Mouse (Mus musculus) thymus, adult 18-20 months (tissue): ENCODE data around the gene Hcn1.

Source experiments
- DNase-seq, 2 experiments: peaks; one replicate each; pipeline ENCODE4 v3.0.0; 2022; ENCODE audit warnings: mixed read lengths in 2 of 2

Hcn1 gene

DNA sequence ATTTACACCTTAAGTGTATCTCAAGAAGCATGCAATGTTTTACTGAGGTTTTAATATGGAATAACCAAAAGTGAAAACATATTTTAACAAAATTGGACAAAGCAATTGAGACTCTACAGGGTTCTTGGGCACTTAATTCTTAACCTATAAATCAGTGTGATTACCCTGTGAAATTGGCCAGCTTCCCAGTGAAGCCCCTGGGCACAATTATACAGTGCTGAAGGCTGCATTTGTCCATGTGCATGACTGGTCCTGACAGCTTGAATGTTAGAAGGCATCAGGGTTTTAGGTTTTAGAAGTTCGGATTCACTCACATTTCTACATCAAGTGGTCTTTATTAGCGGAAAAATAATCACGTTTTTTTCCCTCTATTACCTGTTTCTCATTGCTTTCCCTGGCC, 103.9 kb downstream of the Hcn1 start:
- no peak for DNase-seq

DNA sequence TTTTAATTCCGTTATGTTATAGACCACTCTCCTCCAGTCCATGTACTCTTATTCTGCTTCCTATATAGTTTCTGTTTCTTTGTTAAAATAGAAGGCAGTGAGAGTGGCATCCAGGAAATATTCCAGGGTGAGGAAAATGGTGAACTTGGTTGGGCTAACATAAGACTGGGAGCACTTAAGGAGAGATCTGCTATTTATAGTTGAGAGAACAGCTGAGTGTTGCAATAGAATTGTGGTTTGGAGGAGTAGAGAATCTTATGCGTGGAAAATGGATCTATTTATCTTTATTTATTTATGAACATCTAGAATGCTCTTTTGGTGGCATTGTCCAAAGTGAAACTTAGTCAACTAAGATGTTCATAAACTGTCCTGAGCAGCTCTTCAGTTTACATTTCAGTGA, 104.4 kb downstream of the Hcn1 start:
- DNase-seq, result no peak

DNA sequence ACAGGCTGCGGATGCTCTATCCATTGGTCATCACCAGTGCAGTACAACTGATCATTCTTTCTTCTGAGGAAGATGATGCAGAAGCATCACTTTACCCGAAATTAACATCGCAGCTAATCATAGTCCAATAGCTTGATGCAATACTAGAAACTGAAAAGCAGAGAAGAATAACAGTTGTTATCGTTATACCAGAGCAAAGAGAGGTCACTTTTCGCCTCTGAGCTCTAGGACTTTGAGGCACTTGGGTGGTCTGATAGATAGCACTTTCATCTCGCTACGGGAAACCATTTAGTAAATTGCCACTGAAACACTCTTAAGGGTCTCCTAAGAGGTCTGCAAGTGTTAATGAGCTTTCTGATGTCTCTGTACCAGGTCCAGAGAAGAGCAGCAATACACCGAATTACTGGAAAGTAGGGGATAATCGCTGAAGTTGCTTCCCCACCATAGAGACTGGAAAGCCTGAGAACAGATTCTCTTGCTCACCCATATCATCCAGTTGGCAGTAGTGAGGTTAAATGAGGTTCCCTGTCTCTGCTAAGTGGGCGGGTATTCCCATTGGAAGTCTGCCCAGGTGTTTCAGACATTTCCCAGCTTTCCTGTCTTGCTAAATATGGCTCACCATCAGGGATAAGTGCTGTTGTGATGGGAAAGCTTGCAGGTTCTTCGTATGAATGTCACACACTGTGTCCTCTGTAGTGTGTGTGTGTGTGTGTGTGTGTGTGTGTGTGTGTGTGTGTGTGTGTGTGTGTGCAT, 105.0 kb downstream of the Hcn1 start:
- DNase-seq, result no peak

DNA sequence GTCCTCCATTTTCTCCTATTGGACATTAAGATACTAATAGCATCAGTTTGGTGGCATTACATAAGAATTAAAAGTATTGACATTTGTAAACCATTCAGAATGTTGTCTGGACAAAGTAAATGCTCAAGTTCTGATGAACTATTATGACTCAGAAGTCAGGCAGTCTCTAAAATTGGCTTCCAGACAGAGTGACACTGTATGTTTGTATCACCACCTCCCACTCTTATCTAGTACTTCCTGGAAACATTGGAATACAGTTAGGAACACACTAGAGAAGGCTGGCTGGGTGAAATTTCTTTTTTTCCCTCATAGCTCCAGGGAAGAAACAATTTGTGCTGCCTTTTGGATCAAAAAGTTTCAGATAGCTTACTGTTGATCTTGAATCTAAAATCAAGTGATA, 108.7 kb downstream of the Hcn1 start:
- no peak for DNase-seq

- no peak for DNase-seq
Measured at GRCm38 (mm10) chr13:117722090-117722489, 120.0 kb downstream of the Hcn1 start.

DNA sequence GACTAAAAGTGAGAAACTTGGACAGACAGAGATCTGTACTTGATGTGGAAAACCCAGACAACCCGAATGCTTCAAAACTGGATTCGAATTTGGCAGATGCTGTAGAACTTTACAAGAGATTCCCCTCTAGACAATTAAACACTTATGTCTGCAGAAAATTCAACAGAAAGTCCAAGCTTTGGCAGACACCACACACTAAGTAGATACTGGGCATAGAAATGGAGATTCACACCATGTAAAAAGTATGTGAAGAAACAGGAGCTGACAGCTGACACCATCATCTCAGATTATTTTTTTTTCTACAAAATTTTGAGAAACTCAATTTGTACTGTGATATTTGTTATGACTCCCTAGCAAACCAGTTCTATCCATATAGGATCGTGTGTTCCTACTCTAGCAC, 122.0 kb downstream of the Hcn1 start:
- no peak for DNase-seq

- DNase-seq, result no peak
Measured at GRCm38 (mm10) chr13:117728393-117728792, 126.3 kb downstream of the Hcn1 start.

GRCm38 (mm10) chr13:117732738-117733137, 130.6 kb downstream of the Hcn1 start:
- DNase-seq, result no peak

GRCm38 (mm10) chr13:117744451-117744850, 142.3 kb downstream of the Hcn1 start:
- DNase-seq, result no peak

- DNase-seq, result no peak
Measured at GRCm38 (mm10) chr13:117745173-117745572, 143.1 kb downstream of the Hcn1 start.

GRCm38 (mm10) chr13:117765487-117765886, 163.4 kb downstream of the Hcn1 start:
- DNase-seq, result no peak

- DNase-seq, result peak in 1 of 2 experiments; percentile 3
Measured at GRCm38 (mm10) chr13:117785376-117785775, 183.3 kb downstream of the Hcn1 start.

- no peak for DNase-seq
Measured at GRCm38 (mm10) chr13:117792861-117793260, 190.7 kb downstream of the Hcn1 start.

- DNase-seq, result no peak
Measured at GRCm38 (mm10) chr13:117801061-117801460, 198.9 kb downstream of the Hcn1 start.

- DNase-seq, result no peak
Measured at GRCm38 (mm10) chr13:117827628-117828027, 225.5 kb downstream of the Hcn1 start.

DNA sequence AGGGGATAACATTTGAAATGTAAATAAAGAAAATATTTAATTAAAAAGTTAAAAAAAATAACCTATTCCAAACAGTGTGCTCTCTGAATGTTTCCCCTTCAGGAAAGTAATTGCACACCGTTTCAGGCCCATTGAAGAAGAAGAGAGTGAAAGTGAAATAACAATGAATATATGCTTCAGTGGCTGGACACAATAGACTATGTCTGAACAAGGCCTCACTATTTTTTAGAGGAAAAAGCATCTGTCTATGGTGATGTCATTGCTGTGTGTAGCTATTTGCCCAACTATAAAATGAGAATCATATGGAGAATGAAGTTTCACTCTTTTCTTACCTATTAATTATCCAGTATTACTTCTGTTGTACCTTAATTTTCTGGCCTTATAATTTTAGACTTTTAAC, 234.5 kb downstream of the Hcn1 start:
- no peak for DNase-seq

DNA sequence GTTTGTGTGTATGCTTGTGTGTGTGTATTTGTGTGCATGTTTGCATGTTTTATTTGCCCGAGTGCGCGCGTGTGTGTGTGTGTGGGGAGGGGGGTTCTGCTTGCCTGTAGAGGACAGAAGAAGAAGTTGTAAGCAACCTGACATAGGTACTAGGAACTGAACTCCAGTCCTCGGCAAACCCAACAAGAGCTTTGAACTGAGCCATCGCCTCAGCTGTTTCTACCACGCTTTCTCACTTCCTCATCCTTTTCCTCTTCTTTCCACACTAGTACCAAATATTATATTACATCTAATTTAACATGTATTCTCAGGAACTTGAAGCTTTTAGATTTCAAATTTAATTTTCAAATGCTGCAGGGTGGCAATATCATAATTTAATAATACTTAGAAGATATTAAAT, 236.1 kb downstream of the Hcn1 start:
- DNase-seq, result no peak

DNA sequence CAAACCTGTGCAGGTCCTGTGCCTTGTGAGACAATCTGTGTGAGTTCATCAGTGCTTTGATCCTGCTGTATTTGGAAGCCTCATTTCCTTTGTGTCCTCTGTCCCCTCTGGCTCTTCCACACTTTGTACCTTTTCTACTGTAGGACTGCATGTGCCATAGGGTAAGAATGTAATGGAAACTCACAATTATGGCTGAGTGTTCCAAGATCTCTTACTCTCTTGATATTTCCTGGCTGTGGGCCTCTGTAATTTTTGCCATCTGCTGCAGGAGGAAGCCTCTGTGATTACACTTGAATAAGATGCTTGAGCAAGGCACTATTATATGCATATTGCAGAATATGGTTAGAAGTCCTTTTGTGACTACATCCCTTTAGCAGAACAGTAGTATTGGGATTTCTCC, 240.2 kb downstream of the Hcn1 start:
- DNase-seq, result no peak

DNA sequence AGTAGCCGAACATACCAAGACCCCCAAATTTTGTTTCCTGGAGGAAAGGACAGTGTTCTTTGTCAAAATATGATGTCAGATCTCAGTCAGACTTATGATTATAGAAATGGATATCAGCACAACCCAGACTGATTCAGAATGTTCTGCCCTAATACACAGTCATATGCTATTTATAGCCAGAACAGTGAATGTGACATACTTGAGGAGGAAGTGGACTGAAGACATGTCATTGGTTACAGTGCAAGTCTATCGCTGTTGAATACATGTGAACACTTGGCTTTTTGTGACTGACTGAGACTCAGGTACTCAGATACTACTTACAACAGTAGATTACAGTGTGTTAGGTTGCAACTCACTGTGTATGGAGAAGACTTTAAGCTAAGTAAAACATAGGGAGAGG, 245.2 kb downstream of the Hcn1 start:
- DNase-seq, result no peak

DNA sequence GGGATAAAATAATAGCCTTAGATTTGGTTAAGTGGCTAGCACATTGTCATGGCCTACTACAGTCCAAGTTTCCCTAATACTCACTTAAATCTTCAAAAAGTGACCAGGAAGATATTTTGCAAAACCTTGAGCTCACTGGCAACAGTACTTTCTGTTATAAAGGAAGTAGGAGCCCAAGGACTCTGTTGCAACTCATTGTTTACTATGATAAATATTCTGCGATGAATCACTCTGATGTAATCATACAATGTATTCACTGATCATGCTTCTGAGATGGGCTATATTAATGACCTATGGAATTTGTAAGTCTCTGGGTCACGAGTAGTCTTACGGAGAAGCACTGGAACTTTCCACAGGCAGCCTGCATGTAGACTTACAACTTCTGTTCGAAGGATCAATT, 246.6 kb downstream of the Hcn1 start:
- DNase-seq, result no peak

DNA sequence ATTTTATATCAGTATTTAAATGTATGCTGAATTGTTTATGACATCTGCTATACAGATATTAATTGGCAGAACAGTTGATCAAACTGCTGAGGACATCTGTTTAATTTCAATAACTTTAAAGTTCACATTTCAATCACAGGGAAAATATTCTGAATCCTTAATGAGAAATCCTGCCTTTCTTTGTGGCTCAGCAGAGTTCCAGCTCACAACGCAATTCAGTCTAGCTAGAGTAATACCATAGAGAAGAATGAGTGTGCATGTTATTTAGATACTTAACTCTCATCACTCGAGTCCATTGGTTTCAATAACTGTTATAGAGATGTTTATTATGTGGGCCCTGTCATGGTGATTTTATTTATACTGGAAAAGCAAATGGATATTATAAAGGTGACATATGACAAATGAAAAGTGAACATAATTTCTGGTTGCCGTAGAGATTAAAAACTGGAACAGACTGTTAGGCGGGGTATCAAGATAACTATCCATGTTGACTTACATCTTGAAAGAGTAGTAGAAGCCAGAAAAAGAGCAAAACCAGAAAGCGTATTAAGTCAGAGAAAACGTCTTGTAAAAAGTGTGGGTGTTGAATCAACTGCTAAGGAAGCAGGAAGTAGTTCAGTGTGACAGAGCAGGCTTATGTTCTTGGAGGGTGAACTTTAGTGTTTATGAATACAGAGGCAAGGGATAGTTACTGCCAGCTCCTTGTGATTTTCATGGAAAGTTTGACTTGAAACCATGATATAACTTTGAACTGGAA, 250.0 kb downstream of the Hcn1 start:
- DNase-seq, result no peak

DNA sequence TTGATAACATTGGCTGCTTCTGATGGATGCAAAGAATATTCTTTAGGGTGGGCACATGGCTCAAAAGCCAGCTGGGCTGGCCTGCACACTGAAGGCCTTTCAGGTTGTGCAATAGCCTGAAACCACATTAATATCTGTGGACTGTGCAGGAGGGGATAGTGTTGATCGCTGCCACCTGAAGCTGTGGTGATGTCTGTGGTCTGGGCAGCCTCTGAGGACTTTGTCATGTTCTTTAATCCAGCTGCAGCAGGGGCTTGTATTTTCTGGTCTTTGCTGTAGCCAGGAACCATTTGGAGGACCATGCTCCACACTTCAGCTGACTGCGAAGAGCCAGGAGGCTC, 250.6 kb downstream of the Hcn1 start:
- no peak for DNase-seq

GRCm38 (mm10) chr13:117858416-117858815, 256.3 kb downstream of the Hcn1 start:
- no peak for DNase-seq

- DNase-seq, result no peak
Measured at GRCm38 (mm10) chr13:117877787-117878186, 275.7 kb downstream of the Hcn1 start.
